Mouse (Mus musculus) bone marrow macrophage, adult 2 months (primary cell): ENCODE measurements around the gene Slc48a1. TPM values are rescaled to one million over a fixed set of nuclear protein-coding genes. Genes with fewer than 3 reads are reported as not detected.
A peak's percentile ranks its signal among the peaks of the same experiment; 100 is the strongest.

Source experiments
- H3K27ac ChIP-seq: 2 replicates; pipeline ENCODE4 v1.5.1; 2012; ENCODE audit warnings: low read depth, low read length; ENCODE audit not compliant: insufficient read depth
- H3K4me1 ChIP-seq: 2 replicates; pipeline ENCODE4 v1.6.1; 2012; ENCODE audit warnings: low read length; ENCODE audit not compliant: control insufficient read depth, insufficient read depth
- H3K4me3 ChIP-seq: 2 replicates; pipeline ENCODE4 v1.5.1; 2012; ENCODE audit warnings: mild to moderate bottlenecking, low read length, moderate library complexity; ENCODE audit not compliant: insufficient read depth
- CTCF ChIP-seq: IDR thresholded peaks from 2 replicates; pipeline ENCODE4 v1.5.1; 2012; ENCODE audit warnings: low read depth, mild to moderate bottlenecking, low read length, moderate library complexity
- POLR2A ChIP-seq: IDR thresholded peaks from 2 replicates; pipeline ENCODE4 v1.6.1; 2012; ENCODE audit warnings: mild to moderate bottlenecking, low read depth, low read length, borderline replicate concordance
- polyA plus RNA-seq: library from polyadenylated mRNA; stranded (reverse); fragments of >200 nt; gene quantifications from 2 replicates; pipeline ENCODE4 v1.2.4, GENCODE M21; 2012; ENCODE audit not compliant: missing spikeins, insufficient read depth, insufficient read length

Gene Slc48a1
- polyA plus RNA-seq, 1 experiment = 265 TPM

- 0 out of 2 replicates have a peak overlapping the region, but pooled peaks have one; percentile 2 for H3K4me3 ChIP-seq
- peaks cover 42% of the 10 kb centered on the region for H3K4me1 ChIP-seq
- peak overlapping the region; percentile 83 for H3K27ac ChIP-seq
- TF ChIP-seq POLR2A = no peak
- no peak for TF ChIP-seq CTCF
Measured at GRCm38 (mm10) chr15:97787148-97787798, 9.0 kb downstream of the Slc48a1 start.

- H3K4me3 ChIP-seq = no peak overlapping the region
- peaks cover 42% of the 10 kb centered on the region for H3K4me1 ChIP-seq
- TF ChIP-seq POLR2A (no peak), CTCF (0 out of 2 replicates have a peak, but pooled peaks have one; percentile 14)
- peak overlapping the region; percentile 83 for H3K27ac ChIP-seq
Measured at GRCm38 (mm10) chr15:97787799-97788667, 9.7 kb downstream of the Slc48a1 start.

GRCm38 (mm10) chr15:97788821-97789220 is 10.5 kb downstream of the Slc48a1 start:
- TF ChIP-seq POLR2A (no peak), CTCF (no peak)
- Histone ChIP-seq H3K4me1 (peaks cover 42% of the 10 kb centered on the region), H3K4me3 (no peak overlapping the region), H3K27ac (peak overlapping the region; percentile 63)

GRCm38 (mm10) chr15:97789761-97790505 is 11.6 kb downstream of the Slc48a1 start:
- Histone ChIP-seq H3K27ac (no peak overlapping the region), H3K4me1 (peaks cover 42% of the 10 kb centered on the region), H3K4me3 (no peak overlapping the region)
- TF ChIP-seq POLR2A = no peak
- peak; percentile 98 for TF ChIP-seq CTCF

- Histone ChIP-seq H3K4me1 (peaks cover 31% of the 10 kb centered on the region), H3K27ac (no peak overlapping the region), H3K4me3 (no peak overlapping the region)
- TF ChIP-seq CTCF = no peak
- no peak for TF ChIP-seq POLR2A
Measured at GRCm38 (mm10) chr15:97791126-97791700, 12.9 kb downstream of the Slc48a1 start.

- Histone ChIP-seq H3K4me1 (peaks cover 9% of the 10 kb centered on the region), H3K27ac (no peak overlapping the region), H3K4me3 (no peak overlapping the region)
- no peak for TF ChIP-seq POLR2A
- no peak for TF ChIP-seq CTCF
Measured at GRCm38 (mm10) chr15:97793386-97794153, 15.2 kb downstream of the Slc48a1 start.

GRCm38 (mm10) chr15:97794268-97794667 is 15.9 kb downstream of the Slc48a1 start:
- Histone ChIP-seq H3K4me3 (no peak overlapping the region), H3K27ac (no peak overlapping the region), H3K4me1 (0 out of 2 replicates have a peak, but pooled peaks cover 2% of the 10 kb centered on the region)
- TF ChIP-seq CTCF (peak; percentile 75), POLR2A (no peak)

- Histone ChIP-seq H3K4me3 (no peak overlapping the region), H3K4me1 (no peaks in the 10 kb centered on the region), H3K27ac (no peak overlapping the region)
- no peak for TF ChIP-seq POLR2A
- no peak for TF ChIP-seq CTCF
Measured at GRCm38 (mm10) chr15:97795559-97796235, 17.4 kb downstream of the Slc48a1 start.
